Mouse (Mus musculus): ENCODE data around the gene Cnr2.

DNA sequence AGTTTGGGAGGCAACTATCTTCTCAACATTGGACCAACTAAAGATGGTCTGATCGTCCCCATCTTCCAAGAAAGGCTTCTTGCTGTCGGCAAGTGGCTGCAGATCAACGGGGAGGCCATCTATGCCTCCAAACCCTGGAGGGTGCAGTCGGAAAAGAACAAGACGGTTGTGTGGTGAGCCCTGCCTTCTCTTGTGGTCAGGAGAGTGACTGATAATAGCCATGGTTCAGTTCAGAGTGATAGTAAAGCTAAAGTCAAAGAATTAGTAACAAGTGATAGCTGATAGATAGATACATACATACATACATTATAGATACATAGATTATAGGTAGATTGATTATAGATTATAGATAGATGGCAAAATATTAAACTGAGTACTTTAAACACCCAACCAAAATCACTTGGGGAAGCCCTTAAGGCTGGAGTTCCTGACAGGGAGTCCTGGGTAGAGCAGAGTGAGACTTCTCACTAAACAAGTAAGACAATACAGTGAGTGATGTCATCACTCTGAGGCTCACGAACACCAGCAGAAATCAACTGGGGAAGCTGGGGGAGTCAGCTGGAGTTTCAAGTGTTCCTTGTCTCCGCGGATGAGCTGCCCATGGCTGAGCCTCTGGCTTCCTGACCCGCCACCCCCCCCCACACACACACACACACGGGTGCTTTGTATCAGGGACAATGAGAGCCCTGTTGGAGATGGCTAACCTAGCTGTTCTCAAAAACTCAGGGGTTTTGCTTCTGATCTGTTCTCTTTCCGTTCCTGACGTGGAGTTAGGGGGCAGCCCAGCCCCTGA, 39.7 kb downstream of the Cnr2 start:
- TF ChIP-seq CTCF (IDR thresholded peaks at IDR 0.05; ENCODE audit: low read depth, low read length) (no peak), EP300 (IDR thresholded peaks at IDR 0.05; ENCODE audit: insufficient read depth, low read depth, low read length) (no peak)
